13 mouse cellular contexts compared by ENCODE assay signal in the genomic region with DNA sequence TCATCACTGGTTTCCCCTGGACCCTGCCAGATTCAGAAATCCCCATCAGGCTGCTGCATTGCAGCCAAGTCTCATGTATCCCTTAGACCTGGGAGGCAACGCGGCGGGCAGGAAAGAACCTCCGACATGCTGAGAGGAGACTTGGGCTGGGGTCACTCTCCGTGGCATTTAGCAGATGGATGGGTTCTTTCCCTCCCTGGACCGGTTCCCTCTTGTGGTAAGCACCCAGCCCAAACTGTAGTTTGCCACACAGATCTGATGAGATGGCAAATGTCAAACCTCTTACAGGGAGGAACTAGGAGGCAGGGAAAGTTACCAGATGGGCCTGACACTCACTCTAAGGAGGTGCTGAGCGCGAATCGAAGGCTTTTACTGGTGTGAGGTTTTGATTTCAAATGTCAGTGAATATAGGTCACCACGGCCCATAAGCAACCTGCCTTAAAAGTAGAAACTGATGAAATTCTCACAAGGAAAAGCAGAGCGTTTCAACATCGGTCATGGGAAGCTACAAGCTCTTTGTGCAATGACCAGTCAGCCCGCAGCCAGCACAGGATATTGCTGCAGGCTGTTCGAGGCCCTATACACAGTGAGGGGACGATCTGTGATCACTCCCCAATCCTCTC.
DNase-seq lines count a peak whose midpoint lies in the region; ATAC-seq lines count a peak whose summit lies in the region.
"Had no signal": no experiment of that assay in that cellular context is flagged by ENCODE, and none has a peak within 500 bp of the region (broad histone marks: within the 10 kb centered on the region; RNA-seq: fewer than 3 reads in every experiment).

No protein-coding gene starts in this region.

- ATAC-seq in cerebellum, adult (ENCODE audit: insufficient number of reproducible peaks, low FRiP score, low TSS enrichment) = peak; percentile 62
- peak; percentile 50 to 71; a peak in 3 of 4 replicates for ATAC-seq in hematopoietic stem cell, adult 5-6 weeks (replicated peaks in 1 of 2; ENCODE audit: insufficient read depth in 1 of 2, low FRiP score in 2 of 2, low TSS enrichment in 1 of 2, low read depth in 1 of 2, poor library complexity in 2 of 2, severe bottlenecking in 2 of 2)
- ATAC-seq in midbrain, embryonic 16.5 days = no peak
- no peak for ATAC-seq in heart, embryonic 12.5 days (ENCODE audit: insufficient number of reproducible peaks, low FRiP score)

- H3K4me2 ChIP-seq in midbrain, embryonic 16.5 days (ENCODE audit: low read length) = no peak overlapping the region
- H3K4me2 ChIP-seq in heart, embryonic 12.5 days = no peak overlapping the region
- H3K4me2 ChIP-seq: lung, embryonic 15.5 days had no signal

- H3K4me3 ChIP-seq in midbrain, embryonic 16.5 days (ENCODE audit: low read depth, low read length) = no peak overlapping the region
- H3K4me3 ChIP-seq in heart, embryonic 12.5 days = no peak overlapping the region
- H3K4me3 ChIP-seq: hindbrain, embryonic 10.5 days; lung, embryonic 15.5 days had no signal

- no peaks in the 10 kb centered on the region for H3K36me3 ChIP-seq in midbrain, embryonic 16.5 days (ENCODE audit: control insufficient read depth, insufficient read depth, low read length)
- H3K36me3 ChIP-seq in heart, embryonic 12.5 days = no peaks in the 10 kb centered on the region
- H3K36me3 ChIP-seq: hindbrain, embryonic 10.5 days; lung, embryonic 15.5 days had no signal

- H3K9me3 ChIP-seq in midbrain, embryonic 16.5 days (replicated peaks; ENCODE audit: control insufficient read depth, low read length, poor library complexity, severe bottlenecking) = no peaks in the 10 kb centered on the region
- no peaks in the 10 kb centered on the region for H3K9me3 ChIP-seq in heart, embryonic 12.5 days (replicated peaks)
- H3K9me3 ChIP-seq: hindbrain, embryonic 10.5 days; lung, embryonic 15.5 days had no signal

- no peaks in the 10 kb centered on the region for H3K27me3 ChIP-seq in midbrain, embryonic 16.5 days (ENCODE audit: control insufficient read depth, insufficient read depth, low read depth, low read length)
- no peaks in the 10 kb centered on the region for H3K27me3 ChIP-seq in heart, embryonic 12.5 days (replicated peaks)
- H3K27me3 ChIP-seq: lung, embryonic 15.5 days had no signal

- no peak overlapping the region for H3K27ac ChIP-seq in midbrain, embryonic 16.5 days (ENCODE audit: low read length)
- no peak overlapping the region for H3K27ac ChIP-seq in heart, embryonic 12.5 days (ENCODE audit: poor library complexity, severe bottlenecking)
- H3K27ac ChIP-seq: hindbrain, embryonic 10.5 days; lung, embryonic 15.5 days had no signal

- WGBS in midbrain, embryonic 16.5 days = 78% methylated on average over 15 of the region's 15 CpGs
- WGBS in heart, embryonic 12.5 days = 63% methylated on average over 15 of the region's 15 CpGs

- no peak overlapping the region for H3K9ac ChIP-seq in midbrain, embryonic 16.5 days (ENCODE audit: low read depth, low read length)
- no peak overlapping the region; the same call in 1 of the 2 replicates for H3K9ac ChIP-seq in heart, embryonic 12.5 days
- H3K9ac ChIP-seq: lung, embryonic 15.5 days had no signal

- no peaks in the 10 kb centered on the region for H3K4me1 ChIP-seq in midbrain, embryonic 16.5 days (ENCODE audit: control insufficient read depth, insufficient read depth, low read length)
- peaks cover 9% of the 10 kb centered on the region; the same call in 1 of the 2 replicates for H3K4me1 ChIP-seq in heart, embryonic 12.5 days (replicated peaks)
- H3K4me1 ChIP-seq: hindbrain, embryonic 10.5 days; lung, embryonic 15.5 days had no signal

- DNase-seq in gastrocnemius, adult 18-20 months (ENCODE audit: low spot score) = peak; percentile 68
- no peak for DNase-seq in gastrocnemius, postnatal 4 days (ENCODE audit: low spot score in 2 of 2)
- DNase-seq in 416B (ENCODE audit: low read depth) = peak; percentile 74
- no peak for DNase-seq in testis, postnatal 10 days (ENCODE audit: low spot score)
- DNase-seq: embryo, embryonic 11 days; spleen, adult 18-20 months; thymus, postnatal 36 days had no signal

Comparison
In these comparisons a context has a peak if more than half of its experiments do, and no peak if none do; other contexts are left out.
1. DNase-seq: peak in gastrocnemius, adult 18-20 months (single experiment) and 416B (single experiment); none in gastrocnemius, postnatal 4 days (0 of 2) and testis, postnatal 10 days (single experiment).
2. ATAC-seq: peak in cerebellum, adult (single experiment) and hematopoietic stem cell, adult 5-6 weeks (2 of 2); none in midbrain, embryonic 16.5 days (single experiment) and heart, embryonic 12.5 days (single experiment).